Mouse (Mus musculus): Measurements from ENCODE around the gene Fam186b. TPM values are rescaled to one million over a fixed set of nuclear protein-coding genes. Genes with fewer than 3 reads are reported as not detected.
A peak's percentile ranks its signal among the peaks of the same experiment; 100 is the strongest.

Gene Fam186b
- polyA plus RNA-seq (2014; fragmentation: Nextera tagmentation; extraction: Ambion mirVana), result 0.11 and 0.52 TPM in 2 replicates

DNA sequence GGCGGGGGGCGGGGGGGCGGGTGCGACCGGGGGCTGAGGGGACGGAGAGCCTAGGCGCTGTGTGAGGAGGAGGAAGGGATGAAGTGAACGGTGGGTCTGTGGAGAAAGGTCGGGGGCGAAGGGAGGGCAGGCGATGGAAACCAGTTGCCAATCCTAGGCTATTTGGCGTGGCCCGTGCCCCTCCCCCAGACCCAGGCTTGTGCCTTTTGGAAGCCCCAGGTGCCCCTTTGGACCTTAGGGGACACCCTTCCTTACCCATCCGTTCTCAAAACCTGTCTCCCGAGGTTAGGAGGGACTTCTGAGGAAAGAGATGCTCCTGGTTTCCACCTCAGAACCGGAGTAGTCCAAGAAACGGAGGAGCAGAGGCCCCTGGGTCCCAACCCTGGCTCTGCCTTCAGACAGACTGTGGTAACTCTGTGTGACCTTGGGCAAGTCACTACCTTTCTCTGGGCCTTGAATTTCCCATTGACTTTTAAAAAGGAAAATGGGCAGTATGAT lies at the start of gene Fam186b:
TSS of gene Fam186b (minus strand) at position 405 of the 498 bp plus-strand sequence.
- peak; percentile 39 for DNase-seq (ENCODE audit: low spot score)
- Histone ChIP-seq H3K4me1 (ENCODE audit: control insufficient read depth, insufficient read depth, low read length) (0 out of 2 replicates have a peak, but pooled peaks cover 3% of the 10 kb centered on the region), H3K9me3 (replicated peaks; ENCODE audit: control insufficient read depth, low read length) (no peaks in the 10 kb centered on the region), H3K36me3 (ENCODE audit: control insufficient read depth, insufficient read depth, low read length) (no peaks in the 10 kb centered on the region), H3K4me3 (ENCODE audit: low read depth, low read length) (peak within 1 kb of the TSS; percentile 65), H3K27me3 (replicated peaks; ENCODE audit: control insufficient read depth, insufficient read depth, low read length) (no peaks in the 10 kb centered on the region), H3K27ac (ENCODE audit: low read depth, low read length) (peak within 1 kb of the TSS; percentile 93), H3K4me2 (ENCODE audit: low read length) (peak within 1 kb of the TSS; percentile 55), H3K9ac (ENCODE audit: low read length) (peak within 1 kb of the TSS; percentile 81)
- no peak; the same call in none of the 2 replicates for ATAC-seq
- under 1% methylated on average over 10 of the region's 17 CpGs for WGBS

GRCm38 (mm10) chr15:99344961-99345360 lies 49.3 kb upstream of the Fam186b start:
- Histone ChIP-seq H3K9ac (ENCODE audit: low read length) (no peak overlapping the region), H3K36me3 (ENCODE audit: control insufficient read depth, insufficient read depth, low read length) (no peaks in the 10 kb centered on the region), H3K4me1 (ENCODE audit: control insufficient read depth, insufficient read depth, low read length) (peaks cover 10% of the 10 kb centered on the region), H3K9me3 (replicated peaks; ENCODE audit: control insufficient read depth, low read length) (no peaks in the 10 kb centered on the region), H3K27me3 (replicated peaks; ENCODE audit: control insufficient read depth, insufficient read depth, low read length) (no peaks in the 10 kb centered on the region), H3K27ac (ENCODE audit: low read depth, low read length) (no peak overlapping the region), H3K4me3 (ENCODE audit: low read depth, low read length) (no peak overlapping the region), H3K4me2 (ENCODE audit: low read length) (no peak overlapping the region)
- DNase-seq (ENCODE audit: low spot score) (no peak), ATAC-seq (no peak)
- 87% methylated on average over 4 of the region's 4 CpGs for WGBS

DNA sequence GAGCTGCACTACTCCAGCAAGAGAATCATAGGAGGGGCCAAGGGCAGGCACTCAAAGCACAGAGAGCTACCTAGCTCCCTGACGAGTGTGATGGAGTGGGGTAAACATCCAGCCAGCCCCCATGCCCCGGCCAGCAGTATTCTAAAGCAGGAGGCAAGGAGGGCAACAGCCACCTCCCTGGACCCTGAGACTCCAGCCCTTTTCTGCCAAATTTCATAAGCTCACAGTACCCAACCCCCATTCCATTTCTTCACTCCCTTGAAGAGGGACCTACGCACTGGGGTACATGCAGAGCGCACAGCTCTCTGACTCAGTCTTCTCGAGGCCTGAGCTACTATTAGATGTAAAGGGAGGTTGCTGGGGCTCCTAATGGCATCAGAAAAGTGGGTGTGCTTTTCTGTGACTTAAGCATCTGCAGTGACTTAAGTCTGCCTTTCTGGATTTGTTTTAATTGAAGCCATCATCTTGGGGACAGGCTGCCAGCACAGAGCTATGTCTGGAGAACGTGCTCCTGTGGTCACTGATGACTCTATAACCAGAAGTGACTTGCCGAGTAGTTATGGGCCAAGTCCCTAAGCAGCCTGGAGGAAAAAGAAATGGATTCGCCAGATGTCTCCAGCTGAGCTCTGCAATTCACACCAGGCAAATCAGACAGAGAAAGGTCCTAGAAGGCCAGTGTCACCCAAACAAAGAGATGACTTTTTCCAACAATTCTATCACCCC lies 48.6 kb upstream of the Fam186b start:
- Histone ChIP-seq H3K27me3 (replicated peaks; ENCODE audit: control insufficient read depth, insufficient read depth, low read length) (no peaks in the 10 kb centered on the region), H3K9ac (ENCODE audit: low read length) (no peak overlapping the region)
- WGBS, result 77% methylated on average over 8 of the region's 8 CpGs

DNA sequence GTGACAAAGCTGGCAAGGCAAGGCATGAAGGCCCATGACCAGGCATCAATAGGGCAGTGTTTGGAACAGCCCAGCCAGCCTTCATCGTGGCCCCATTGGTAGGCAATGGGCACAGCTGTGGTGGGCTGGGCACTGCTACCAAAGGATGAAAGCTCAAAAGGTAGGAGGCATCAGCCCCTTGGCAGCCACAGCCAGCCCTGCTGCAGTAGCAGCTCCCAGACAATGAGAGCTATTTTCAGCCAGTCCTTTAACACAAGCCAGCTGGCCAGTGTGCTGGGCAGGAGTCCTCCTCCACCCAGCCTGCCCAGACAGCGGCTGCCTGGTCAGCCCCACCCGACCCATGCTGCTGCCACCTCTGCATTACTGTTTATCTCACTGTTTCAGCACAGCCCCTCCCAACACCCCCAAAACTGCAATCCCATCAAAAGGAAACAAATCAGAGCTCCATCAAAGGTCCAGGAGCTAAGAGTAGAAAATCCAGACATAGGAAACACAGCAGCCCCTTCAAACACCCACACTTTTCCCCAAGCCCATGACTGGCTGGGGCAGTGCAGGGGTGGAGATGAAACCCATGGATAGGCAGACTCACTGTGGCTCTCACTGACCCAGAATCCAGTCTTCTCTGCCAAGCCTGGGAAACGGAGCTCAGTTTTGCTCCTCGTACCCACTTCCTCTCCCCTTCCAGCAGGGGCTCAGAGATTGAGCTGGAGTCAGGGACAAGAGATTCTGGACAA lies 47.9 kb upstream of the Fam186b start:
- Histone ChIP-seq H3K9me3 (replicated peaks; ENCODE audit: control insufficient read depth, low read length) (no peaks in the 10 kb centered on the region), H3K27ac (ENCODE audit: low read depth, low read length) (peak overlapping the region; percentile 68; the same call in 1 of the 2 replicates), H3K9ac (ENCODE audit: low read length) (no peak overlapping the region), H3K4me2 (ENCODE audit: low read length) (no peak overlapping the region), H3K36me3 (ENCODE audit: control insufficient read depth, insufficient read depth, low read length) (no peaks in the 10 kb centered on the region), H3K4me1 (ENCODE audit: control insufficient read depth, insufficient read depth, low read length) (peaks cover 10% of the 10 kb centered on the region), H3K4me3 (ENCODE audit: low read depth, low read length) (no peak overlapping the region), H3K27me3 (replicated peaks; ENCODE audit: control insufficient read depth, insufficient read depth, low read length) (no peaks in the 10 kb centered on the region)
- 59% methylated on average over 5 of the region's 5 CpGs for WGBS
- ATAC-seq (peak; percentile 74), DNase-seq (ENCODE audit: low spot score) (peak; percentile 50)

More for the DNA sequence above, 48.6 kb upstream of the Fam186b start:
- Histone ChIP-seq H3K4me3 (ENCODE audit: low read depth, low read length) (no peak overlapping the region), H3K36me3 (ENCODE audit: control insufficient read depth, insufficient read depth, low read length) (no peaks in the 10 kb centered on the region), H3K4me1 (ENCODE audit: control insufficient read depth, insufficient read depth, low read length) (peaks cover 10% of the 10 kb centered on the region), H3K4me2 (ENCODE audit: low read length) (no peak overlapping the region), H3K27ac (ENCODE audit: low read depth, low read length) (peak overlapping the region; percentile 68; the same call in 1 of the 2 replicates), H3K9me3 (replicated peaks; ENCODE audit: control insufficient read depth, low read length) (no peaks in the 10 kb centered on the region)
- ATAC-seq (no peak), DNase-seq (ENCODE audit: low spot score) (no peak)

DNA sequence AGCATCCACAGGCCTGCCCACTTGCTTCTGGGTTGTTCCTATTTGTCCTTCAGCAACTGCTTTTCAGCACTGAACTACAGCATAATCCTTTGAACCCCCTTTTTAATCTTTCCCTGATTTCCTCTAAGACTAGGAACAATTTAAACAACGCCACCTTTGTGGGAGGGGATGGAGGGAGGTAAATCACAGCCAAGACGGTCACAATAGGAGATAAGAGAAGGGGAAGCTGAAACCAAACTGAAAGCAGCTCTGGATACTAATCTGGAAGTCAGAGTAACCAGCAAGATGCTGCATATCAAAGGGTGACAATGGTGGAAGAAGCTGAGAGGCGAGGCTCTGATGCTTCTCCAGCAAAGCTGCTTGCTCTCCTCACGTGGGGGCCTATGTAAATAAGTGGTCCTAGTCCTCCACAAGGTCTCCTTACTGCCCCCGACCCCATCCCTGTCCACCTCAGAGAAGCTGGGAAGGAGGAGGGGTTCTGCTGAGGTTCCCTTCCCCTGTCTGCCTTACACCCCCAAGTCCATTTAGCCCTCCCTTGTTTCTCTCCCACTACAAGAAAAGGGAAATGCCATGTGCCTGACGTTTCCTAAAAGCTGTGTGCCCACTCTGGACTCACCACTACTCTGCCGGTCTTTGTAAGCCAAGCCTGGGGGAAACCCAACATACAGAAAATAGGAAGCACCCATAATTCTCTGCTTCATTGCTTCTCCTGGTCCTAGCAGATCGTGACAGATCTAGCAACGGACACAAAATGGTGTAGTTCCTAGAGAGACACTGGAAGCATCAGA lies 46.7 kb upstream of the Fam186b start:
- no peak overlapping the region for H3K4me2 ChIP-seq (ENCODE audit: low read length)
- DNase-seq (ENCODE audit: low spot score) (no peak), ATAC-seq (no peak)
- H3K36me3 ChIP-seq (ENCODE audit: control insufficient read depth, insufficient read depth, low read length), result no peaks in the 10 kb centered on the region
- peaks cover 10% of the 10 kb centered on the region for H3K4me1 ChIP-seq (ENCODE audit: control insufficient read depth, insufficient read depth, low read length)
- no peak overlapping the region for H3K4me3 ChIP-seq (ENCODE audit: low read depth, low read length)
- H3K9me3 ChIP-seq (replicated peaks; ENCODE audit: control insufficient read depth, low read length), result no peaks in the 10 kb centered on the region
- no peak overlapping the region for H3K27ac ChIP-seq (ENCODE audit: low read depth, low read length)
- 52% methylated on average over 9 of the region's 9 CpGs for WGBS
- no peaks in the 10 kb centered on the region for H3K27me3 ChIP-seq (replicated peaks; ENCODE audit: control insufficient read depth, insufficient read depth, low read length)
- H3K9ac ChIP-seq (ENCODE audit: low read length), result no peak overlapping the region

- WGBS, result 96% methylated on average over 3 of the region's 3 CpGs
- no peak overlapping the region for H3K9ac ChIP-seq (ENCODE audit: low read length)
- no peak overlapping the region for H3K4me2 ChIP-seq (ENCODE audit: low read length)
- no peaks in the 10 kb centered on the region for H3K9me3 ChIP-seq (replicated peaks; ENCODE audit: control insufficient read depth, low read length)
- no peaks in the 10 kb centered on the region for H3K36me3 ChIP-seq (ENCODE audit: control insufficient read depth, insufficient read depth, low read length)
- H3K4me3 ChIP-seq (ENCODE audit: low read depth, low read length), result no peak overlapping the region
- no peaks in the 10 kb centered on the region for H3K27me3 ChIP-seq (replicated peaks; ENCODE audit: control insufficient read depth, insufficient read depth, low read length)
- DNase-seq (ENCODE audit: low spot score), result no peak
- H3K27ac ChIP-seq (ENCODE audit: low read depth, low read length), result no peak overlapping the region
- ATAC-seq, result no peak
- peaks cover 10% of the 10 kb centered on the region for H3K4me1 ChIP-seq (ENCODE audit: control insufficient read depth, insufficient read depth, low read length)
Measured at GRCm38 (mm10) chr15:99341102-99341501, 45.4 kb upstream of the Fam186b start.

GRCm38 (mm10) chr15:99339669-99340068 lies 44.0 kb upstream of the Fam186b start:
- H3K9me3 ChIP-seq (replicated peaks; ENCODE audit: control insufficient read depth, low read length), result no peaks in the 10 kb centered on the region
- no peak overlapping the region for H3K27ac ChIP-seq (ENCODE audit: low read depth, low read length)
- no peak overlapping the region for H3K4me3 ChIP-seq (ENCODE audit: low read depth, low read length)
- no peaks in the 10 kb centered on the region for H3K36me3 ChIP-seq (ENCODE audit: control insufficient read depth, insufficient read depth, low read length)
- peaks cover 10% of the 10 kb centered on the region for H3K4me1 ChIP-seq (ENCODE audit: control insufficient read depth, insufficient read depth, low read length)
- H3K4me2 ChIP-seq (ENCODE audit: low read length), result no peak overlapping the region
- WGBS, result 80% methylated on average over 6 of the region's 6 CpGs
- ATAC-seq (no peak), DNase-seq (ENCODE audit: low spot score) (no peak)
- H3K27me3 ChIP-seq (replicated peaks; ENCODE audit: control insufficient read depth, insufficient read depth, low read length), result no peaks in the 10 kb centered on the region
- H3K9ac ChIP-seq (ENCODE audit: low read length), result no peak overlapping the region

GRCm38 (mm10) chr15:99338916-99339315 lies 43.2 kb upstream of the Fam186b start:
- 88% methylated on average over 2 of the region's 2 CpGs for WGBS
- H3K27me3 ChIP-seq (replicated peaks; ENCODE audit: control insufficient read depth, insufficient read depth, low read length), result no peaks in the 10 kb centered on the region
- no peaks in the 10 kb centered on the region for H3K9me3 ChIP-seq (replicated peaks; ENCODE audit: control insufficient read depth, low read length)
- H3K4me3 ChIP-seq (ENCODE audit: low read depth, low read length), result no peak overlapping the region
- H3K36me3 ChIP-seq (ENCODE audit: control insufficient read depth, insufficient read depth, low read length), result no peaks in the 10 kb centered on the region
- DNase-seq (ENCODE audit: low spot score) (no peak), ATAC-seq (no peak)
- H3K4me2 ChIP-seq (ENCODE audit: low read length), result no peak overlapping the region
- H3K9ac ChIP-seq (ENCODE audit: low read length), result no peak overlapping the region
- no peak overlapping the region for H3K27ac ChIP-seq (ENCODE audit: low read depth, low read length)
- H3K4me1 ChIP-seq (ENCODE audit: control insufficient read depth, insufficient read depth, low read length), result peaks cover 10% of the 10 kb centered on the region

Measured in forebrain, embryonic 14.5 days (tissue).